Mouse (Mus musculus): ENCODE measurements around the gene Ctbp1.

GRCm38 (mm10) chr5:33206328-33206727 is 68.5 kb downstream of the Ctbp1 start:
- no peak for TF ChIP-seq CTCF (IDR thresholded peaks at IDR 0.05; ENCODE audit: borderline replicate concordance, insufficient read depth, low read length)
- TF ChIP-seq POLR2A (IDR thresholded peaks at IDR 0.05; ENCODE audit: low read depth, low read length), result no peak
